Mouse (Mus musculus): ENCODE results near the gene Prss53.
"Not testable (repeated sequence)": the region's sequence is repeated elsewhere in the genome, so short reads cannot be mapped to it uniquely, and the experiment has no call there.

Gene Prss53

GRCm38 (mm10) chr7:127912190-127912871 is 21.6 kb upstream of the Prss53 start, which contains the start of gene Kat8:
Gene Kat8, plus strand, starts transcription at chr7:127912516.
- DNase-seq (ENCODE audit: low spot score), result peak; percentile 91

- DNase-seq (ENCODE audit: low spot score), result no peak
Measured at GRCm38 (mm10) chr7:127908656-127909055, 17.9 kb upstream of the Prss53 start.

GRCm38 (mm10) chr7:127907939-127908338 is 17.2 kb upstream of the Prss53 start:
- DNase-seq (ENCODE audit: low spot score), result no peak

DNA sequence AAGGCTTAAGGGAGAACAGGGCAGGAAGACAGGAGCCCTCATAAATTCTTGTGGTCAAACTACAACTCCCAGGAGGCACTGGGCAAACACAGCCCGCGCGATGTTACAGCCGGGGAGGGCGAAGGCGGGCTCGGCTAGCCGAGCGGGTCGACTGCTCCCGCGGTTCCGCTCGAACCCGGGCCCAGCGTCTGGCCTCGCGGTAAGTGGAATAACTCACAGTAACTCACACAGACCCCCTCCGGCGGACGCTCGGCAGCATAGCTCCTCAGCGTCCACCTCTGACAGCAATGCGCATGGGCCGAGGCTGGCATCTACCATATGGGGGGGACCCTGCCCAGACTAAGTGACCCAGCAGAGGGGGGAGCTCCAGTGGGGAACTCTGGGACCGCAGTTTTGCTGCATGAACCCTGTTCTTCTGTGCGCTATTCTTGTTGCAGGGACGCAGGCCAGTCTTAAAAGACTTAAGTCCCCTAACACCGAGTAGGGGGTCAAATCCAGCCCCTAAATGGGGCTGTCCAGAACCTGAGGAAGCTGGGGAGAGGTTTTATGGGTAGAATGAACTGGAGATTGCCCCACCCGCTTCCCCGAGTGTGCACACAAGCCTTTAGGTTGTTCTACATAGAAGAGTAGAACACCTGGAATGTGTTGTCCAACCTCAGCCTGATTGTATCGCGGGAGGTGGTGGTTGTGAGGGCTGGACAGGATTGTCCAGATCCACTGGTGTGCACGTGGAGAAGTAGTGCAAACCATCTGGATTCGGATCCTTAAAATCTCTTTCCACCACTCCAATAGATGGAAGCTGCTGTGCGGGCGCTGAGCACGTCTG is 13.4 kb upstream of the Prss53 start, which contains the start of gene Bckdk:
Gene Bckdk (plus strand): TSS at position 112 of the 826 bp plus-strand sequence.
- DNase-seq (ENCODE audit: low spot score), result peak; percentile 84

GRCm38 (mm10) chr7:127901772-127902171 is 11.0 kb upstream of the Prss53 start:
- DNase-seq (ENCODE audit: low spot score), result no peak

DNA sequence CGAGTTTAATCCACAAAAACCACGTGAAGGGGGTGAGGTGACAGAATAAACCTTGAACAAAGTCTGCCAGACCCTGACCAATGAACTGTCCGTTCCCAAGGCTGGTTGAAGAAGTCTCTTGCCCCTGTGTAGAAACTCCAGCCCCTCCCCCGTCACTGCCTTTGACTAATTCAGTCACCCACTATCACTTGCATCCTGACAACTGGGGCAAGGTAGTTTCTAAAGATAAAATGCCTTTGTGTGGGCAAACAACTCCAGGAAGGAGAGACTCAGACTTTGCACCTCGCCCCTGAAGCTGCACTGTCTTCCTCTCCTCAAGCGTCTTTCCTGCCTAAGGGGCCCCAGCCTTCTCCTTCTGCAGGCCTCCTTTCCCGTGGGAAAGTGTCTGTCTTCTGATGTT is 9.2 kb upstream of the Prss53 start:
- no peak for DNase-seq (ENCODE audit: low spot score)

- DNase-seq (ENCODE audit: low spot score), result no peak
Measured at GRCm38 (mm10) chr7:127898179-127898956, 7.6 kb upstream of the Prss53 start.

GRCm38 (mm10) chr7:127897542-127897941 is 6.8 kb upstream of the Prss53 start:
- DNase-seq (ENCODE audit: low spot score), result no peak

GRCm38 (mm10) chr7:127896384-127896783 is 5.6 kb upstream of the Prss53 start:
- peak; percentile 69 for DNase-seq (ENCODE audit: low spot score)

- DNase-seq (ENCODE audit: low spot score), result not testable (repeated sequence)
Measured at GRCm38 (mm10) chr7:127895891-127896290, 5.1 kb upstream of the Prss53 start.

DNA sequence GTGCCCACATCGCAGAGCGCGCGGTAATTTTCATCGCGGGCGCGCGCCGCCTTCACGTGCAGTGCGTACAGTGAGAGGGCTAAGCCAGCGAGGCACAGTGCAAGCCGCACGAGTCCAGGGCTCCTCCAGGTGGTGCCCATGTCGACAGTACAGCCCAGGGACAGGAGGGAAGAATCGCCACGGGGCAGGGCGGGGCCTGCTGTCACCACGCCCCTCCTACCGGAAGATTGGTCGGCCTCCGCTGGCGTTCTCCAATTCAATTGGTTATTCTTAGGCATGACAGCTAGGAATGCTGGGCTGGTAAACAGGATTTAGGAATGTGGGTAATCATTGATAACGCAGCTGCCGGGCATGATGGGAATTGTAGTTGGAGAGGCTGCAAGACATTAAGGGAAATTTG is 4.7 kb upstream of the Prss53 start, which contains the start of the genes Gm21974 and Vkorc1:
Gene Gm21974 (minus strand): TSS at position 13 of the 400 bp plus-strand sequence.
Gene Vkorc1 (minus strand): TSS at position 176 of the 400 bp plus-strand sequence.
- peak; percentile 97 for DNase-seq (ENCODE audit: low spot score)

DNA sequence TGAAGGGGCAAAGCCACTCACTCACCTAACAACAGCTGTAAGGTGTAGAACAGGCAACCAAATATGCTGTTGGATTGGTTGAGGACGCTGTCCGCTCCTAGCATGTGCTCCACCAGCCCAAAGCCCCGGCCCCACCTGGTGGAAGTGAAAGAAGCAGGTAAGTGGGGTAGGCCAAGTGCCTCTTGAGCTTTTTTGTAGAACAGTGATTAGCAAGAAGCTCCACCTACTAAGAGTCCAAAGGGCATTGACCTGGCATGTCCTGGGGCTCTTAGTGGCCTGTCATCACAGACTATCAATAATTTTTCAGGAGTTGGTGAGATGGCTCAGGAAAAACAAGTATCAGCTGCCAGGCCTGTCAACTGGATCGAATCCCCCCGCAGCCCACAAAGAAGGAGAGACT is 3.7 kb upstream of the Prss53 start:
- DNase-seq (ENCODE audit: low spot score), result no peak

GRCm38 (mm10) chr7:127888821-127889220 is 1.9 kb downstream of the Prss53 start:
- DNase-seq (ENCODE audit: low spot score), result no peak

- DNase-seq (ENCODE audit: low spot score), result no peak
Measured at GRCm38 (mm10) chr7:127887781-127888180, 3.0 kb downstream of the Prss53 start.

DNA sequence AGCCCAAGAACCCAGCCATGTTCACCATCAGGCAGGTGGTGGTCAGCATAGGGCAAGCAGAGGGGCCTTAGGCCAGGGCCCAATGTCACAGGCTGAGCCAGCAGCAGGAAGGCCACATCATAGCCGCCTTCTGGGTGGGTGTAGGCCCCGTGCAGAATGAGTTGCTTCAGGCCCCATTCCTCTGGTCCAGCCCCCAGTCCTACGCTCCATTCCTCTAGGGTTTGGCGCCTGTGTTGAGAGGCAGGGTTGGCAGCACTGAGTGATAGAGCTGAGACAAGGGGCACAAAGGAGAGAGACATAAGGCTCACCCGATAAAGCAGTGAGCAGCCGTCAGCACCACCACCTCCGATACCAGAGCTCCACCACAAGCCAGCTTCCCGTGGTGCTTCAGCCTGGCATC is 3.6 kb downstream of the Prss53 start:
- DNase-seq (ENCODE audit: low spot score), result no peak

GRCm38 (mm10) chr7:127886551-127886950 is 4.2 kb downstream of the Prss53 start:
- DNase-seq (ENCODE audit: low spot score), result no peak

DNA sequence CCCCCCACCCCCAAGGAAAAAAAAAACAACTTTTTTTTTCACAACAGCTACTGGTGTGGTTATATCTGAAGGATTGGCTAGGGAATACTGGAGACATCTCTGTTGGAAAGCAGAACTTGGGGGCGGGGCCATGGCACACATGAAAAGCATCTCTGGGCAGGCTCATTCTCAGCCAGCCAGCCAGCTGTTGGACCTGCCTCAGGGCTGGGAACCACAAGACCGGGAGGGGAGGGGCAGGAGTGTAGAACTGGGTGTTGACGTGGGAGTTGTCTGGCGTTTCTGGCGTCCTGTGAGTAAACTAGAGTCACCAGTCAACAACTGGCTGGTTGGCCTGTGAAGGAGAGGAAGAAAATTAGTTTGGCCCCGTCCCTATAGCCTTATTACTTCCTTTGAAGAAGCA is 4.8 kb downstream of the Prss53 start:
- DNase-seq (ENCODE audit: low spot score), result no peak

DNA sequence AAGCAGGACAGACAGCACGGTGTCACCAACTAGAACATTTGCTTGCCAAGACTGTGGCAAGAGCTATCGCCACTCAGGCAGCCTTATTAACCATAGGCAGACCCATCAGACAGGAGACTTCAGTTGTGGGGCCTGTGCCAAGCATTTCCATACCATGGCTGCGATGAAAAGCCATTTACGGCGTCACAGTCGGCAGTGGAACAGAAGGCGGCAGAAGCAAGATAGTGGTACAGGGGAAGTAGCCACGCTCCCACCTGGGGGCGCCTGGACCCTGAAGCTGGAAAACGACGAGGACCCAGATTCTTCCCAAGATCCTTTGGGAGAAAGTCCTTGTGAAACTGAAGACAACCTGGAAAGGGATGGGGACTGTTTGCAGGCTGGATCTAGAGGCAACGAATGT is 10.3 kb downstream of the Prss53 start:
- no peak for DNase-seq (ENCODE audit: low spot score)

DNA sequence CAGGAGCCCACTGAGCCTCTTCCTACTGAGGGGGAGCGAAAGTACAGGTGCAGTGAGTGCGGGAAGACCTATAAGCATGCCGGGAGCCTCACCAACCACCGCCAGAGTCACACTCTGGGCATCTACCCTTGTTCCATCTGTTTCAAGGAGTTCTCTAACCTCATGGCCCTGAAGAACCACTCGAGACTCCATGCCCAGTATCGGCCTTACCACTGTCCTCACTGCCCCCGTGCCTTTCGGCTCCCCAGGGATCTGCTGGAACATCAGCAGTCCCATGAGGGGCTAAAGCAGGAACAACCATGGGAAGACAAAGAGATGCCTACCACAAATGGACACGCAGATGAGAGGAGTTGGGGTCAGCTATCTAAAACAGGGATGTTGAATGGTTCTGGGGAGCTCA is 11.5 kb downstream of the Prss53 start:
- DNase-seq (ENCODE audit: low spot score), result no peak

DNA sequence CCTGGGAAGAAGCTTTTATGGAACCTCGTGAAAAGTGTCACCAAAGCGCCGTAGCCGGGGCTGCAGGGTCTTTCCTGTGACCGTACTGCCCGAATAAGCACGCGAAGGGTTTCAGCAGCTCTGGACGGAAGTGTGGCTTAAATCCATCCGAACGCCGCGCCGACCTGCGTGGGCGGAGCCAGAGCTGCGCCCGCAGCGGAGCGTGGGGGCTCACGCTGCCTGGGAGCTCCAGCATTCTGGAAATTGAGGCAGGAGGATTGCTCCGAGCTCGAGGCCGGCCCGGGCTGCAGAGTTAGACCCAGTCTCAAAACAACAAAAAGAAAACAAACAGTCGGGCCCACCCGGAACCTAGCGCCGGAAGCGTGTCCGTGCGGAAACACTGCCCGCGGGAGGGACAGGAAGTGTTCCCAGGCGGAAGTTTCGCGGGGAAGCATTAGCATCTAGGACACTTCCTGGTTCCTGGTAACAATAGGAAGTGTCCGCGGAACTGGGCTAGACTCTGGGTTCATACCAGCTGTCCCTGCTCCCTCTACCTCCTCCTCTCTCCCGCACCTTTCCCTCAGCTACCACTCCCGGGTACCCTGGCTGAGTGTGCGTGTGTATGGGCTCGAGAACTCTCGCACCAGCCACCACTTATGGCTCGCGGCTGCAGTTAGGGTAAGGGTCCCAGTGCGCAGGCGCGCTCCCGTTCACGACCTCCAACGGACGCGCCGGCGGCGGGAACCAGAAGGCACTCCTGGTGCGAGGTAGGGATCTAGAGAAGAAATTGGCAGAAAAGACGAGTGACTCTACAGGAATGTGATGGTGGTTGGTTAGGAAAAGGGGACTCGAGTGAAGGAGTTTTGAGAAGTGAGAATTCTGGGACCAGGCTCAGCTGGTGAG is 14.1 kb downstream of the Prss53 start, which contains the start of gene Zfp668:
Gene Zfp668 (minus strand): TSS at position 362 of the 882 bp plus-strand sequence.
- DNase-seq (ENCODE audit: low spot score), result peak; percentile 96

- DNase-seq (ENCODE audit: low spot score), result peak; percentile 80
Measured at GRCm38 (mm10) chr7:127876041-127876466, 14.7 kb downstream of the Prss53 start, which contains the start of gene Zfp646. Gene Zfp646, plus strand, starts transcription at chr7:127876221.

All from retina, embryonic 14.5 days (tissue).